Mouse (Mus musculus): ENCODE results near the gene Gm27021.

- no peak for TF ChIP-seq CTCF (conservative IDR thresholded peaks at IDR 0.05; ENCODE audit: low read length)
- no peak for TF ChIP-seq NANOG (IDR thresholded peaks at IDR 0.05; ENCODE audit: borderline replicate concordance, low read length)
These were observed 23.2 kb downstream of the Gm27021 start for GRCm38 (mm10) chr8:120644663-120645062.
